Mouse (Mus musculus) midbrain, postnatal 0 days (tissue): ENCODE results near the gene Tmem38b. TPM values are rescaled to one million over a fixed set of nuclear protein-coding genes. Genes with fewer than 3 reads are reported as not detected.

Experiments used
- ATAC-seq: fragments of 200-750 bp; cut with Nextera tagmentation; 2 replicates; pipeline ENCODE4 v1.8.0; 2017; ENCODE audit warnings: moderate number of reproducible peaks, mild to moderate bottlenecking, moderate TSS enrichment, moderate library complexity; ENCODE audit not compliant: low FRiP score
- DNase-seq: peaks from one replicate; pipeline ENCODE4 v3.0.0-alpha.2; 2015; ENCODE audit warnings: low spot score
- H3K27ac ChIP-seq: fragments of 300-500 bp; sonication (generic); 2 replicates; pipeline ENCODE4 v1.5.1; 2014; ENCODE audit warnings: low read depth, mild to moderate bottlenecking, low read length, mixed read lengths
- H3K27me3 ChIP-seq: fragments of 300-500 bp; sonication (generic); 2 replicates; pipeline ENCODE4 v1.6.1; 2014; ENCODE audit warnings: low read length, control low read depth, mixed read lengths; ENCODE audit not compliant: insufficient read depth
- H3K36me3 ChIP-seq: fragments of 300-500 bp; sonication (generic); 2 replicates; pipeline ENCODE4 v1.6.1; 2014; ENCODE audit warnings: low read length, control low read depth, mixed read lengths; ENCODE audit not compliant: insufficient read depth
- H3K4me1 ChIP-seq: fragments of 300-500 bp; sonication (generic); 2 replicates; pipeline ENCODE4 v1.6.1; 2014; ENCODE audit warnings: mild to moderate bottlenecking, control low read depth, antibody characterized with exemption, low read length, mixed read lengths; ENCODE audit not compliant: insufficient read depth
- H3K4me2 ChIP-seq: fragments of 300-500 bp; sonication (generic); 2 replicates; pipeline ENCODE4 v1.6.1; 2014; ENCODE audit warnings: low read depth, mild to moderate bottlenecking, low read length, mixed read lengths; ENCODE audit not compliant: poor library complexity, severe bottlenecking
- H3K4me3 ChIP-seq: fragments of 300-500 bp; sonication (generic); 2 replicates; pipeline ENCODE4 v1.5.1; 2014; ENCODE audit warnings: low read depth, mild to moderate bottlenecking, low read length, moderate library complexity
- H3K9ac ChIP-seq: fragments of 300-500 bp; sonication (generic); replicated peaks from 2 replicates; pipeline ENCODE4 v1.6.1; 2014; ENCODE audit warnings: mild to moderate bottlenecking, low read length, moderate library complexity, mixed read lengths; ENCODE audit not compliant: poor library complexity, severe bottlenecking
- H3K9me3 ChIP-seq: fragments of 300-500 bp; sonication (generic); 2 replicates; pipeline ENCODE4 v1.6.1; 2016; ENCODE audit warnings: low read length, control low read depth
- CTCF ChIP-seq: IDR thresholded peaks from 2 replicates; pipeline ENCODE4 v1.5.1; 2016; ENCODE audit warnings: antibody characterized with exemption, mild to moderate bottlenecking
- WGBS: fragments of 180-500 bp; shearing (Covaris S2); extraction: QIAGEN DNeasy Blood & Tissue Kit; methylation state at CpG from one replicate; pipeline ENCODE4 v1.1.7; 2014; 5-methylcytosine and 5-hydroxymethylcytosine counted together
- polyA plus RNA-seq: library from polyadenylated mRNA; unstranded; fragments of >200 nt; fragmentation: Nextera tagmentation; extraction: Ambion mirVana; gene quantifications from 2 replicates; pipeline ENCODE4 v1.2.1, GENCODE M21; 2015
- total RNA-seq: library from RNA; depleted of rRNA; stranded (reverse); fragments of >200 nt; gene quantifications from 2 replicates; pipeline ENCODE4 v1.2.3, GENCODE M21; 2014

Gene Tmem38b
- total and polyA plus RNA-seq, 2 experiments from 2014 or later, result 3.2 to 6.4 TPM

DNA sequence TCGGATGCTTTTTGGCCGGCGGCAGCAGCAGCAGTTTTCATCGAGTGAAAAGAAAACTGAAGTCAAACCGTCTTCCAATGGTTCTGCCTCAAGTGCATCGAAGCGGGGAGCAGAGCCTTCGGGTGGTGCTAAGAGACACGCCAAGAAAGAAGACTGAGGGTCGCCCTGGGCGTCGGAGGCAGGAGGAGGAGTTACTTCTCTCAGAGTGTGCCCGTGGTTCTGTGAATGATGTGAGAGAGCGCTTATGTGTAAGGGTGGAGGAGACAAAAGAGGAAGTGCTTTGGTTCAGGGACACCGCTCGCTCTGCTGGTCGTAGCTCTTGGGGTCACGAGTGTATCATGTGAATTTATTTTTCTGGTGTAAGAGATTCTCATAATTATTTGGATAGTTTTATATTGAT is 34.1 kb downstream of the Tmem38b start:
- ATAC-seq (no peak), DNase-seq (peak; percentile 10)
- no peak for TF ChIP-seq CTCF
- Histone ChIP-seq H3K9me3 (no peaks in the 10 kb centered on the region), H3K4me1 (no peaks in the 10 kb centered on the region), H3K27me3 (no peaks in the 10 kb centered on the region), H3K36me3 (no peaks in the 10 kb centered on the region), H3K4me2 (no peak overlapping the region), H3K9ac (no peak overlapping the region), H3K27ac (no peak overlapping the region), H3K4me3 (no peak overlapping the region)
- WGBS, result 50% methylated on average over 18 of the region's 18 CpGs

DNA sequence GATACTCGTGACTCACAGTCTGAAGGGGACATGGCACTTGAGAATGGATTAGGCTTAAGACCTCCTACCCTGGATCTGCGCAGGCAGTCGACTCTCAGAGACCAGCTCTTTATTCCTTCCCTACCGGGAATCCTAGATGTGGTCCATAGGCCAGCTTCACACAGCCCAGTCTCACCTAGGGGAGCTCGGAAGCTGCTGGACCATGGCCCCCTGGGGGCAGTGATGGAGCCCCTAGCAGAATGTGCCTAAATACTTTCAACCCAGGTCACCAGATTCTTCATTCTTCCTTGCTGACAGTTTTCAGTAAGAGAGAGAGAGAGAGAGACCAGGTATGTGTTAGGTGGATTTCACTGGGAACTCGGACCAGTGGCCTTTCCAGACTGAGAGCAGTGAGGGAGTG is 36.3 kb downstream of the Tmem38b start:
- no peaks in the 10 kb centered on the region for H3K4me1 ChIP-seq
- no peak for TF ChIP-seq CTCF
- no peaks in the 10 kb centered on the region for H3K36me3 ChIP-seq
- 68% methylated on average over 6 of the region's 6 CpGs for WGBS
- DNase-seq (no peak), ATAC-seq (no peak)
- H3K27me3 ChIP-seq, result no peaks in the 10 kb centered on the region
- no peak overlapping the region for H3K27ac ChIP-seq
- H3K9me3 ChIP-seq, result no peaks in the 10 kb centered on the region
- H3K4me2 ChIP-seq, result no peak overlapping the region
- H3K9ac ChIP-seq, result no peak overlapping the region
- no peak overlapping the region for H3K4me3 ChIP-seq

DNA sequence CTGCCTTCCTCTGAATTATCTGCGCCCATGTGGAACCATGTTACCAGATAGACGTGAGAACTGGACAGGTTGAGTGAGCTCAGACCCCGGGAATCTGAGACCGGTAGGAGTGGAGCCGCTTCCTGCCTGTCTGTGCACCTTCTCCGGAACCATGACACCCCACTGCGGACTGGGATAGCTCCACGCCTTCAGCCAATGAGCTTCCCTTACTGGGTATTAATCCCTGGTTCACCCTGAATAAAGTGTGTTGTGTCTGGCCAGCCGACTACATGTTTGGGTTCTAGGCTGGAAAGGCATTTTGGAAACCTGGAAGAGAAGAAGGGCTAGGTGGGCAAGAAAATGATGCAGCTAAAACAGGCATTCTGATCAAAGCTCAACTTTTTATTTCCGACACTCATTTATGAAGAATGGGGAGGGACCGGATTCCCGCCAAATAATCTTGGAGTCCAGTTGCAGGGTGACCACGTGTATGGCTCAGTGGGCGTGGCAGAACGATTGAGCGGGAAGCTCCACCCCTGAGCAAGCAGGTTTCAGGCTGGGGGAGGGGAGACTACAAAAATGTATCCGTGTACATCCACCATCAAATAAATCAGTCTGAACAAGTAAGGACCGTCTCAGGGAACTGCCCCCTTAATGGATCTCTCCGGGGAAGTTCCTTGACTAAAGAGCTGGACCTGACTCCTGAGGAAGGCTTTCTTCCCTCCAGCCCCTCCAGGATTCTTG is 38.4 kb downstream of the Tmem38b start:
- no peaks in the 10 kb centered on the region for H3K4me1 ChIP-seq
- H3K4me2 ChIP-seq, result no peak overlapping the region
- 91% methylated on average over 19 of the region's 19 CpGs for WGBS
- no peak for ATAC-seq
- H3K36me3 ChIP-seq, result no peaks in the 10 kb centered on the region
- no peak for DNase-seq
- H3K9ac ChIP-seq, result no peak overlapping the region
- no peaks in the 10 kb centered on the region for H3K27me3 ChIP-seq
- H3K27ac ChIP-seq, result no peak overlapping the region
- no peak for TF ChIP-seq CTCF
- no peaks in the 10 kb centered on the region for H3K9me3 ChIP-seq
- no peak overlapping the region for H3K4me3 ChIP-seq

DNA sequence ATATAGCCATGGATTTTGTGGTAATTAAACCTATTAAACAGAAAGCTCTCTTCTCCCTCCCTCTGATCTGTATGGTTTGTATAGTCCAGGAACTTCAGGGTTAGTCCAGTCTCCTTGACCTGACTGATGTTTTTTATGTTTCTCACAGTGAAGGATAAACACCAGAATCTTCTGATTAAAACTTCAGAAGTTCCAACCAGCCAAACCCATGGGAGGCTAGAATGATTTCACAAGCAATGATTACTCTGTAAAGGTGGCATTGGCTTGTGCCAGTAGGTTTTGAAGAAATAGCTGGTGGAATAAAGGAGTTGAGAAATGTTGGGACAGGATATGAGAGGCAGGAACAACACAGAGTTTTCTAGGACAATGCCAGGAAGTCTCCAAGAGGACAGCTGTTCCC is 40.6 kb downstream of the Tmem38b start:
- H3K9ac ChIP-seq, result no peak overlapping the region
- H3K4me3 ChIP-seq, result no peak overlapping the region
- H3K4me1 ChIP-seq, result no peaks in the 10 kb centered on the region
- no peaks in the 10 kb centered on the region for H3K9me3 ChIP-seq
- no peak overlapping the region for H3K4me2 ChIP-seq
- no peaks in the 10 kb centered on the region for H3K36me3 ChIP-seq
- ATAC-seq (no peak), DNase-seq (no peak)
- H3K27ac ChIP-seq, result no peak overlapping the region
- no peak for TF ChIP-seq CTCF
- no peaks in the 10 kb centered on the region for H3K27me3 ChIP-seq

DNA sequence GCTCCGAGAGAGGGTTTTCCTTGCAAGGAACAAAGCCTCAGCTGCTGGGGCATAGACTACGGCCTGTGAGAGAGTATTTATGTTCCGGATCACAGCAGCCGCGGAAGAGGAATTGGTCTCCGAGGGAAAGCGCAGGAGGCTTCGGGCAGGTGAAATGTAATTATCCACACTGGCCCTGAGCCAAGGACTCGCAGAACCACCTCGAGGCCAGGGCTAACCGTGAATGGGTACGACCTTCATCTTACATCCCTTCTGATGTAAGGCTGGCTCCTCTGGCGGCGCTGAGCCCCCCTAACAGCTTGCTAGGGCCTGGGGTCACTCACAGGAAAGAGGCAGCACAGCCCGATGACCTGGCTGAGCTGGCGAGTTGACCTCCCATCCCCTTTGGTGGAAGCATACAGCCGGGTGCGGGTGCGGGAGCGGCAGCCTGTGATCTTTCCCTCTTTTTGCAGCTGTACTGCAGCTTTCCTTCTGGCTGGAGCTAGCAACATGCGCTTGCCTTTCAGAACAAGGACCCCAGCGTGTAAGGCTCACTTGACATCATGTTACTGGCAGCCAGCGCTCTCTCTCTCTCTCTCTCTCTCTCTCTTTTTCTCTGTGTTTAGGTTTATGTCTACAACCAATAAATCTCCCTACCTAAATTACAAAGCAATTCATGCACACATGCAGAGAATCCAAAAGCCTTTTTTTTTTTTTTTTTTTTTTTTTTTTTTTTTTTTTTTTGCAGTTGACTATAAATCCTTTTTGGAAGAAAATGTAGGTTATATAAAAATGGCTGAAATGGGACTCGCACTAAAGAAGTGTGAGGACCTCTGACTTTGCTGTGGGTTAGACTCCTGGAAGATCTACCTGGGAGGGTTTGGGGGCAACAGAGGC is 52.9 kb downstream of the Tmem38b start:
- no peak for TF ChIP-seq CTCF
- no peak for ATAC-seq
- no peaks in the 10 kb centered on the region for H3K36me3 ChIP-seq
- H3K9ac ChIP-seq, result 0 out of 2 replicates have a peak overlapping the region, but pooled peaks have one; percentile 19
- WGBS, result 25% methylated on average over 24 of the region's 24 CpGs
- no peak overlapping the region for H3K4me3 ChIP-seq
- H3K27me3 ChIP-seq, result no peaks in the 10 kb centered on the region
- no peaks in the 10 kb centered on the region for H3K9me3 ChIP-seq
- H3K27ac ChIP-seq, result no peak overlapping the region
- peak; percentile 40 for DNase-seq
- peaks cover 3% of the 10 kb centered on the region; the same call in 1 of the 2 replicates for H3K4me1 ChIP-seq
- H3K4me2 ChIP-seq, result peak overlapping the region; percentile 38
